Mouse (Mus musculus) ES-Bruce4 (cell line): ENCODE results near the gene Six2. TPM values are rescaled to one million over a fixed set of nuclear protein-coding genes. Genes with fewer than 3 reads are reported as not detected.

Source experiments
- H3K27ac ChIP-seq: 2 replicates; pipeline ENCODE4 v1.5.1; 2012; ENCODE audit warnings: low read length, inconsistent platforms; ENCODE audit not compliant: insufficient read depth
- H3K27me3 ChIP-seq: 2 replicates; pipeline ENCODE4 v1.6.1; 2012; ENCODE audit warnings: mild to moderate bottlenecking, low read length, inconsistent platforms; ENCODE audit not compliant: control insufficient read depth, poor library complexity, insufficient read depth, severe bottlenecking
- H3K36me3 ChIP-seq: 2 replicates; pipeline ENCODE4 v1.6.1; 2012; ENCODE audit warnings: inconsistent platforms, mild to moderate bottlenecking, low read length, moderate library complexity; ENCODE audit not compliant: control insufficient read depth, poor library complexity, insufficient read depth, severe bottlenecking
- H3K4me1 ChIP-seq: one replicate; pipeline ENCODE4 v1.8.1; 2011; ENCODE audit warnings: low read length; ENCODE audit not compliant: control insufficient read depth, insufficient read depth
- H3K4me3 ChIP-seq: 2 replicates; pipeline ENCODE4 v1.5.1; 2011; ENCODE audit warnings: low read depth, mild to moderate bottlenecking, low read length
- H3K9ac ChIP-seq: 2 replicates; pipeline ENCODE4 v1.6.1; 2012; ENCODE audit warnings: low read depth, mild to moderate bottlenecking, inconsistent platforms; ENCODE audit not compliant: poor library complexity, severe bottlenecking
- H3K9me3 ChIP-seq: replicated peaks from 2 replicates; pipeline ENCODE4 v1.6.1; 2012; ENCODE audit warnings: mild to moderate bottlenecking, low read length, inconsistent platforms; ENCODE audit not compliant: control insufficient read depth, poor library complexity, insufficient read depth, severe bottlenecking
- CTCF ChIP-seq: IDR thresholded peaks from one replicate; pipeline ENCODE4 v1.8.1; 2011; ENCODE audit warnings: low read depth, low read length
- EP300 ChIP-seq: IDR thresholded peaks from 2 replicates; pipeline ENCODE4 v1.6.1; 2011; ENCODE audit warnings: low read depth, low read length; ENCODE audit not compliant: insufficient read depth
- POLR2A ChIP-seq: IDR thresholded peaks from one replicate; pipeline ENCODE4 v1.8.1; 2011; ENCODE audit warnings: low read length; ENCODE audit not compliant: insufficient read depth
- polyA plus RNA-seq: library from polyadenylated mRNA; stranded (reverse); fragments of >200 nt; gene quantifications from 2 replicates; pipeline ENCODE4 v1.2.4, GENCODE M21; 2011; ENCODE audit warnings: low read depth; ENCODE audit not compliant: missing spikeins, insufficient read depth, insufficient read length

Six2 gene
- polyA plus RNA-seq, result 0.41 and 0.46 TPM in 2 replicates

GRCm38 (mm10) chr17:85688236-85688910 is at the start of gene Six2:
Gene Six2, minus strand, starts transcription at chr17:85688274.
- H3K4me1 ChIP-seq, result no peaks in the 10 kb centered on the region
- no peaks in the 10 kb centered on the region for H3K36me3 ChIP-seq
- H3K27ac ChIP-seq, result no peak within 1 kb of the TSS
- peak within 1 kb of the TSS; percentile 12; the same call in 1 of the 2 replicates for H3K9ac ChIP-seq
- H3K27me3 ChIP-seq, result peaks cover 54% of the 10 kb centered on the region
- H3K9me3 ChIP-seq, result no peaks in the 10 kb centered on the region
- H3K4me3 ChIP-seq, result peak within 1 kb of the TSS; percentile 64
- TF ChIP-seq EP300 (no peak), CTCF (no peak), POLR2A (no peak)

- Histone ChIP-seq H3K27me3 (no peaks in the 10 kb centered on the region), H3K4me3 (no peak overlapping the region), H3K27ac (no peak overlapping the region), H3K9ac (no peak overlapping the region), H3K4me1 (no peaks in the 10 kb centered on the region), H3K9me3 (no peaks in the 10 kb centered on the region), H3K36me3 (no peaks in the 10 kb centered on the region)
- TF ChIP-seq CTCF (no peak), POLR2A (no peak)
These were observed 49.2 kb upstream of the Six2 start for GRCm38 (mm10) chr17:85737090-85737780.

GRCm38 (mm10) chr17:85731329-85731728 is 43.3 kb upstream of the Six2 start:
- Histone ChIP-seq H3K4me3 (no peak overlapping the region), H3K27ac (no peak overlapping the region), H3K4me1 (no peaks in the 10 kb centered on the region), H3K36me3 (no peaks in the 10 kb centered on the region), H3K9me3 (no peaks in the 10 kb centered on the region), H3K27me3 (no peaks in the 10 kb centered on the region), H3K9ac (no peak overlapping the region)
- TF ChIP-seq POLR2A, result no peak

- no peaks in the 10 kb centered on the region for H3K27me3 ChIP-seq
- no peaks in the 10 kb centered on the region for H3K4me1 ChIP-seq
- H3K4me3 ChIP-seq, result no peak overlapping the region
- no peak overlapping the region for H3K27ac ChIP-seq
- TF ChIP-seq EP300 (no peak), POLR2A (no peak), CTCF (no peak)
- no peaks in the 10 kb centered on the region for H3K36me3 ChIP-seq
- H3K9me3 ChIP-seq, result no peaks in the 10 kb centered on the region
- no peak overlapping the region for H3K9ac ChIP-seq
These were observed 42.3 kb upstream of the Six2 start for GRCm38 (mm10) chr17:85730231-85731015.

GRCm38 (mm10) chr17:85728071-85728718 is 40.1 kb upstream of the Six2 start:
- H3K4me1 ChIP-seq, result no peaks in the 10 kb centered on the region
- H3K4me3 ChIP-seq, result no peak overlapping the region
- TF ChIP-seq CTCF (no peak), EP300 (no peak), POLR2A (no peak)
- H3K27me3 ChIP-seq, result no peaks in the 10 kb centered on the region
- H3K36me3 ChIP-seq, result no peaks in the 10 kb centered on the region
- H3K9ac ChIP-seq, result no peak overlapping the region
- no peaks in the 10 kb centered on the region for H3K9me3 ChIP-seq
- no peak overlapping the region for H3K27ac ChIP-seq
